Mouse (Mus musculus): ENCODE measurements around the gene Rapgef4. TPM values are rescaled to one million over a fixed set of nuclear protein-coding genes. Genes with fewer than 3 reads are reported as not detected.

The Rapgef4 gene
- polyA plus RNA-seq, 1 experiment from 2014 or later, result 4.3 TPM

- H3K9ac ChIP-seq, result no peak overlapping the region
- no peak overlapping the region for H3K4me3 ChIP-seq (replicated peaks)
- H3K9me3 ChIP-seq, result no peaks in the 10 kb centered on the region
- 71% methylated on average over 11 of the region's 11 CpGs for WGBS
- no peaks in the 10 kb centered on the region for H3K36me3 ChIP-seq
- no peaks in the 10 kb centered on the region for H3K4me1 ChIP-seq
- ATAC-seq (ENCODE audit: insufficient read depth, low FRiP score, low read depth), result no peak
- H3K4me2 ChIP-seq, result no peak overlapping the region
- no peaks in the 10 kb centered on the region for H3K27me3 ChIP-seq (replicated peaks)
- H3K27ac ChIP-seq, result no peak overlapping the region
Observed at GRCm38 (mm10) chr2:72238925-72239324, 257.9 kb downstream of the Rapgef4 start.

- WGBS, result 82% methylated on average over 8 of the region's 8 CpGs
- H3K4me3 ChIP-seq (replicated peaks), result no peak overlapping the region
- H3K9me3 ChIP-seq, result no peaks in the 10 kb centered on the region
- no peak overlapping the region for H3K27ac ChIP-seq
- no peaks in the 10 kb centered on the region for H3K4me1 ChIP-seq
- ATAC-seq (ENCODE audit: insufficient read depth, low FRiP score, low read depth), result no peak
- no peak overlapping the region for H3K4me2 ChIP-seq
- H3K9ac ChIP-seq, result no peak overlapping the region
- H3K27me3 ChIP-seq (replicated peaks), result no peaks in the 10 kb centered on the region
- no peaks in the 10 kb centered on the region for H3K36me3 ChIP-seq
Observed at GRCm38 (mm10) chr2:72239456-72239855, 258.4 kb downstream of the Rapgef4 start.

GRCm38 (mm10) chr2:72239993-72240392, 259.0 kb downstream of the Rapgef4 start:
- Histone ChIP-seq H3K4me2 (no peak overlapping the region), H3K27ac (no peak overlapping the region), H3K36me3 (no peaks in the 10 kb centered on the region), H3K9ac (no peak overlapping the region), H3K4me3 (replicated peaks) (no peak overlapping the region), H3K9me3 (no peaks in the 10 kb centered on the region), H3K4me1 (no peaks in the 10 kb centered on the region), H3K27me3 (replicated peaks) (no peaks in the 10 kb centered on the region)
- ATAC-seq (ENCODE audit: insufficient read depth, low FRiP score, low read depth), result no peak
- WGBS, result 58% methylated on average over 7 of the region's 7 CpGs

GRCm38 (mm10) chr2:72240691-72241090, 259.7 kb downstream of the Rapgef4 start:
- 84% methylated on average over 7 of the region's 7 CpGs for WGBS
- Histone ChIP-seq H3K4me3 (replicated peaks) (no peak overlapping the region), H3K27ac (no peak overlapping the region), H3K4me1 (no peaks in the 10 kb centered on the region), H3K9me3 (no peaks in the 10 kb centered on the region), H3K27me3 (replicated peaks) (no peaks in the 10 kb centered on the region), H3K36me3 (no peaks in the 10 kb centered on the region), H3K9ac (no peak overlapping the region), H3K4me2 (no peak overlapping the region)
- no peak for ATAC-seq (ENCODE audit: insufficient read depth, low FRiP score, low read depth)

GRCm38 (mm10) chr2:72241714-72242472, 260.9 kb downstream of the Rapgef4 start:
- H3K27ac ChIP-seq, result no peak overlapping the region
- peak overlapping the region; percentile 44 for H3K4me2 ChIP-seq
- H3K9ac ChIP-seq, result no peak overlapping the region
- no peaks in the 10 kb centered on the region for H3K9me3 ChIP-seq
- H3K27me3 ChIP-seq (replicated peaks), result no peaks in the 10 kb centered on the region
- 55% methylated on average over 14 of the region's 14 CpGs for WGBS
- H3K4me1 ChIP-seq, result no peaks in the 10 kb centered on the region
- no peak for ATAC-seq (ENCODE audit: insufficient read depth, low FRiP score, low read depth)
- peak overlapping the region; percentile 29; the same call in 1 of the 2 replicates for H3K4me3 ChIP-seq (replicated peaks)
- H3K36me3 ChIP-seq, result no peaks in the 10 kb centered on the region

- WGBS, result 66% methylated on average over 12 of the region's 12 CpGs
- no peak for ATAC-seq (ENCODE audit: insufficient read depth, low FRiP score, low read depth)
- no peak overlapping the region for H3K9ac ChIP-seq
Observed at GRCm38 (mm10) chr2:72242910-72243675, 262.1 kb downstream of the Rapgef4 start.

GRCm38 (mm10) chr2:72245631-72246030, 264.6 kb downstream of the Rapgef4 start:
- Histone ChIP-seq H3K27ac (0 out of 2 replicates have a peak overlapping the region, but pooled peaks have one; percentile 21), H3K9ac (no peak overlapping the region), H3K9me3 (no peaks in the 10 kb centered on the region), H3K4me2 (no peak overlapping the region), H3K36me3 (no peaks in the 10 kb centered on the region), H3K4me3 (replicated peaks) (no peak overlapping the region), H3K27me3 (replicated peaks) (no peaks in the 10 kb centered on the region), H3K4me1 (no peaks in the 10 kb centered on the region)
- 0 out of 2 replicates have a peak, but pooled peaks have one; percentile 53 for ATAC-seq (ENCODE audit: insufficient read depth, low FRiP score, low read depth)
- 63% methylated on average over 4 of the region's 4 CpGs for whole genome bisulfite sequencing

More at GRCm38 (mm10) chr2:72242910-72243675, 262.1 kb downstream of the Rapgef4 start:
- Histone ChIP-seq H3K4me1 (no peaks in the 10 kb centered on the region), H3K4me3 (replicated peaks) (no peak overlapping the region), H3K27me3 (replicated peaks) (no peaks in the 10 kb centered on the region), H3K4me2 (no peak overlapping the region), H3K36me3 (no peaks in the 10 kb centered on the region), H3K9me3 (no peaks in the 10 kb centered on the region), H3K27ac (no peak overlapping the region)

- no peaks in the 10 kb centered on the region for H3K9me3 ChIP-seq
- no peak overlapping the region for H3K27ac ChIP-seq
- H3K4me1 ChIP-seq, result no peaks in the 10 kb centered on the region
- H3K4me2 ChIP-seq, result no peak overlapping the region
- no peaks in the 10 kb centered on the region for H3K27me3 ChIP-seq (replicated peaks)
- H3K4me3 ChIP-seq (replicated peaks), result no peak overlapping the region
- no peak overlapping the region for H3K9ac ChIP-seq
- no peak for ATAC-seq (ENCODE audit: insufficient read depth, low FRiP score, low read depth)
- WGBS, result 87% methylated on average over 11 of the region's 11 CpGs
- no peaks in the 10 kb centered on the region for H3K36me3 ChIP-seq
Observed at GRCm38 (mm10) chr2:72246376-72246775, 265.3 kb downstream of the Rapgef4 start.

GRCm38 (mm10) chr2:72247819-72248218, 266.8 kb downstream of the Rapgef4 start:
- ATAC-seq (ENCODE audit: insufficient read depth, low FRiP score, low read depth), result no peak
- H3K4me1 ChIP-seq, result 0 out of 2 replicates have a peak, but pooled peaks cover 2% of the 10 kb centered on the region
- H3K36me3 ChIP-seq, result no peaks in the 10 kb centered on the region
- no peak overlapping the region for H3K4me2 ChIP-seq
- 85% methylated on average over 6 of the region's 6 CpGs for WGBS
- H3K27ac ChIP-seq, result no peak overlapping the region
- no peaks in the 10 kb centered on the region for H3K9me3 ChIP-seq
- no peak overlapping the region for H3K4me3 ChIP-seq (replicated peaks)
- no peak overlapping the region for H3K9ac ChIP-seq
- H3K27me3 ChIP-seq (replicated peaks), result no peaks in the 10 kb centered on the region

- Histone ChIP-seq H3K4me1 (0 out of 2 replicates have a peak, but pooled peaks cover 15% of the 10 kb centered on the region), H3K9ac (no peak overlapping the region), H3K27ac (no peak overlapping the region), H3K27me3 (replicated peaks) (no peaks in the 10 kb centered on the region), H3K4me2 (no peak overlapping the region), H3K4me3 (replicated peaks) (no peak overlapping the region), H3K36me3 (no peaks in the 10 kb centered on the region), H3K9me3 (no peaks in the 10 kb centered on the region)
- peak; percentile 50; the same call in 1 of the 2 replicates for ATAC-seq (ENCODE audit: insufficient read depth, low FRiP score, low read depth)
- WGBS, result 64% methylated on average over 18 of the region's 18 CpGs
Observed at GRCm38 (mm10) chr2:72252510-72253505, 271.8 kb downstream of the Rapgef4 start.

- WGBS, result 54% methylated on average over 4 of the region's 4 CpGs
- no peaks in the 10 kb centered on the region for H3K9me3 ChIP-seq
- no peak overlapping the region for H3K9ac ChIP-seq
- no peak overlapping the region for H3K4me3 ChIP-seq (replicated peaks)
- H3K27me3 ChIP-seq (replicated peaks), result no peaks in the 10 kb centered on the region
- no peak for ATAC-seq (ENCODE audit: insufficient read depth, low FRiP score, low read depth)
- H3K4me1 ChIP-seq, result 0 out of 2 replicates have a peak, but pooled peaks cover 15% of the 10 kb centered on the region
- H3K36me3 ChIP-seq, result no peaks in the 10 kb centered on the region
- no peak overlapping the region for H3K27ac ChIP-seq
- H3K4me2 ChIP-seq, result no peak overlapping the region
Observed at GRCm38 (mm10) chr2:72253882-72254281, 272.8 kb downstream of the Rapgef4 start.
